In the genomic region with DNA sequence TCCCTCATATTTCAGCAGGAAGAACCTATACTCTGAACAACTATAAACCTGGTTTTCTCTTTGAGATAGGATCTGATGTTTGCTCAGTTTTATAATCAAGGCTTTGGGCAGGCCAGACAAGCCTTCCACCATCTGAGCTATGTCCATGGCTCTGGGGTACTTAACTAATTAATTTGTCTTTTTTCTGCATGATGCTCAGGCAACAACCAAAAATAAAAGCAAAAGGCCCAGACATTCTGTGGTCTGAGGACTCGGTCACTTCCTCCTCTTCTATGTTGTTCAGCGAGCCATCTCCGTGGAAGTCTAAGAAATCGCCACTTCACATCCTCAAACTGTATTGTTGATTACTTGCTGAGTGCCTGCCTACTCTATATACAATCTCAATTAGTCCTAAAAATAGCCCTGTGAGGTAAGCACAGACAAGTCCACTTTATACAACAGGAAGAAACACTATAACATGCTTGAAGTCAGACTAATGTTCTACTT, we compare ENCODE assay signal across 8 mouse cellular contexts. TPM values are rescaled to one million over a fixed set of nuclear protein-coding genes. Genes with fewer than 3 reads are reported as not detected.
DNase-seq lines count a peak whose midpoint lies in the region; ATAC-seq lines count a peak whose summit lies in the region.

No protein-coding gene starts in this region.

- H3K4me3 ChIP-seq in erythroblast, embryonic 14.5 days (replicated peaks), result peak overlapping the region; percentile 85
- peak overlapping the region; percentile 73 for H3K4me3 ChIP-seq in hindbrain, embryonic 13.5 days
- H3K4me3 ChIP-seq in midbrain, embryonic 10.5 days, result peak overlapping the region; percentile 77

- no peak overlapping the region; the same call in 1 of the 2 replicates for H3K27ac ChIP-seq in hindbrain, embryonic 13.5 days
- 0 out of 2 replicates have a peak overlapping the region, but pooled peaks have one; percentile 13 for H3K27ac ChIP-seq in midbrain, embryonic 10.5 days (replicated peaks)

- DNase-seq in adipocyte (ENCODE audit: low spot score), result peak; percentile 32
- no peak for DNase-seq in midbrain, embryonic 10.5 days (ENCODE audit: low spot score)
- no peak for DNase-seq in layer of hippocampus, postnatal 10 days (ENCODE audit: low spot score in 2 of 2)
- DNase-seq in cerebellum, postnatal 36 days, result no peak
- DNase-seq in adrenal gland, postnatal 25 days, result no peak

- ATAC-seq in erythroblast, adult 5-6 weeks (replicated peaks; ENCODE audit: low FRiP score, poor library complexity, severe bottlenecking), result no peak
- ATAC-seq in hindbrain, embryonic 13.5 days (ENCODE audit: low FRiP score), result no peak

- peak overlapping the region; percentile 81 for H3K4me2 ChIP-seq in hindbrain, embryonic 13.5 days

- H3K9me3 ChIP-seq in erythroblast, embryonic 14.5 days (ENCODE audit: control insufficient read depth, low read length), result no peaks in the 10 kb centered on the region
- no peaks in the 10 kb centered on the region for H3K9me3 ChIP-seq in hindbrain, embryonic 13.5 days
- no peaks in the 10 kb centered on the region for H3K9me3 ChIP-seq in midbrain, embryonic 10.5 days (replicated peaks)

- H3K36me3 ChIP-seq in erythroblast, embryonic 14.5 days (ENCODE audit: control insufficient read depth), result peaks cover 52% of the 10 kb centered on the region
- no peaks in the 10 kb centered on the region for H3K36me3 ChIP-seq in hindbrain, embryonic 13.5 days
- H3K36me3 ChIP-seq in midbrain, embryonic 10.5 days, result 0 out of 2 replicates have a peak, but pooled peaks cover 3% of the 10 kb centered on the region

- H3K9ac ChIP-seq in hindbrain, embryonic 13.5 days, result peak overlapping the region; percentile 53; the same call in 1 of the 2 replicates

- WGBS in hindbrain, embryonic 13.5 days, result 70% methylated on average over 4 of the region's 4 CpGs
- WGBS in midbrain, embryonic 10.5 days, result 75% methylated on average over 4 of the region's 4 CpGs

- H3K27me3 ChIP-seq in erythroblast, embryonic 14.5 days (ENCODE audit: control insufficient read depth), result no peaks in the 10 kb centered on the region
- no peaks in the 10 kb centered on the region for H3K27me3 ChIP-seq in hindbrain, embryonic 13.5 days
- peaks cover 4% of the 10 kb centered on the region; the same call in 1 of the 2 replicates for H3K27me3 ChIP-seq in midbrain, embryonic 10.5 days (ENCODE audit: low read depth, poor library complexity, severe bottlenecking)

- peaks cover 76% of the 10 kb centered on the region for H3K4me1 ChIP-seq in erythroblast, embryonic 14.5 days (ENCODE audit: control insufficient read depth)
- peaks cover 43% of the 10 kb centered on the region for H3K4me1 ChIP-seq in hindbrain, embryonic 13.5 days (replicated peaks)
- H3K4me1 ChIP-seq in midbrain, embryonic 10.5 days, result peaks cover 39% of the 10 kb centered on the region

RNA-seq across cellular contexts. Expression of gene B4galt1, which starts 2.0 kb away (rescaled TPM):
- 2.3 and 2.7 TPM in 2 replicates for polyA plus RNA-seq in erythroblast, embryonic 14.5 days (2012)
- total RNA-seq in erythroblast, adult 5-6 weeks (2015; ENCODE audit: low replicate concordance), result 34.5 and 42.3 TPM in 2 replicates
- 29.7 and 31.4 TPM in 2 replicates for total RNA-seq in erythroblast, adult 5-6 weeks (2017; ENCODE audit: low replicate concordance)
- 9.0 and 9.6 TPM in 2 replicates for polyA plus RNA-seq in hindbrain, embryonic 13.5 days (2015; fragmentation: Nextera tagmentation; extraction: Ambion mirVana)
- 18.3 and 18.4 TPM in 2 replicates for polyA plus RNA-seq in midbrain, embryonic 10.5 days (2016; fragmentation: Nextera tagmentation; extraction: Ambion mirVana)
- total RNA-seq in layer of hippocampus, postnatal 10 days (2021), result 1 to 10 TPM; 6.5 to 7.0 TPM
- total RNA-seq in adrenal gland, postnatal 25 days (2021), result 70.1 and 91.5 TPM in 2 replicates
